Mouse (Mus musculus) ZHBTc4 (cell line): ENCODE measurements at regions not wholly inside any gene's neighbourhood (a gene's known extent, or its start where the extent isn't known, plus 50 kb on each side); places are given as distances from the start of the nearest gene placed in this dataset.

Experiments used
- DNase-seq: peaks from one replicate; pipeline ENCODE4 v3.0.0-alpha.2; 2011; ENCODE audit warnings: low read depth, low spot score

DNA sequence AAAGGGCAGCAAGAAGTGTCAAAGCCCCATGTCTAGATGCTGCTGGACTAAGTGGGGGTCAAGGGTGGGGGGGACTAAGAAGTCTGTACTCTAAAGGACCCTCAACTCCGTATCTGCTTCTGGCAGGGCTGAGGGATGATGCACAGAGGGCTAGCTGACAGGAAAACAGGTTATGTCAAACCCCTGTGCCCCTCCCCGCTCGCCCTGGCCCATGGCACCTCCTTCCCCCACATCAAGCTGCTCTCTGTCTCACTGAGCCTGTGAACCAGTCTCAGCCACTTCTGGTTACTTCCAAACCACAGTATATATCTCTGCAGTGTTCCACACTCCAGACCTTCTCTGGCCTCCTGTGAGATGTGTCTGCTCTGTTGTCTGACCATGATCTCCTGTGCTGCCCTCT, 63.8 kb upstream of the Ubl3 start:
- DNase-seq: no peak

DNA sequence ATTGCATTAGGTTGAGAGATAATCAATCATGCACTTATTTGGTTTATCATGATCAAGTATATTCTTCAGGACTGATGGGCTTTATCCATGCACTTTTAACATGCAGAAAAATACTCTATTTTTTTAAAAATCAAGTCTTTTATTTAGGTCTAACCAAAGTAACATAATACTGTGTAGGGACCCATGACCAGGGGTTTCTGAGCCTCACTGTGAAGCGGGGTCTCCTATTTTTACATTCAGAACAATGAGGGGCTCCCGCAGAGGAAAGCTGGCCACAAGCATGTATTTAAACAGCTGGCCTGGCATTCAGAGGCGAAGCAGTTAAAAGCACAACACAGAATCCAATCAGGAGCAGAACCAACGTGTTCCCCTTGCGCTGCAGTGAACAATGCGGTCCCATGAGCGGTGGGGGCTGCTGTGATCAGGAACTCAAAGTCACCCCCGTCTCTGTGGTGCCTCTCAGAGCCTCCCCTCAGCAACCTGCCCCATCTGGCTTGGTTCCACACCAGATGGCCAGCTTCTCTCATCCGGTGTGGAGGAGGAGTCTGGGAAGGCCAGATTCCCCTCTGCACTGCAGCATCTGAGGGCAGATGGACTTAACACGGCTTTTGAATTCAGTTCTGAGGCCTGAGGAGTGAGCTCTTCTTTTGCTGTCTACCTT, 63.2 kb upstream of the Ubl3 start:
- no peak for DNase-seq

DNA sequence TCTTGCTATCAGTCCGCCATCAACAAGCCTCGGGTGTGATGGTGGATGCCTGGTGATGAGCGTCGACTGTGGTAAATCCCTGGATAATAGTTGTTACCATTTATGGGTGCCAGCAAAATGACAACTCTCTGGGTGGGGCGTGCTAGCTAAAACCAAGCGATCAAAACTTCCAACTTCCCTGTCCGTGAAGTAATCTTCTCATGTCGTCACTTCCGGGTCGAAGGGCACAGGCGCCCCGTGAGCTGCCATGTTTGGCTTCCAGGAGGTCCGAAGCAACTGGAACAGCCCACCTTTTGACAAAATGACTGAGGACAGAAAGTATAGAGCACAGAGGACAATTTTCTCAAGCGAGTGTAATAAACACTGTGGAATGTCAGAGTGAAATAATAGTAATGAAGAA, 62.5 kb upstream of the Ubl3 start:
- DNase-seq: no peak

- DNase-seq: no peak
Measured at GRCm38 (mm10) chr5:148611323-148611722, 58.7 kb upstream of the Ubl3 start.

DNA sequence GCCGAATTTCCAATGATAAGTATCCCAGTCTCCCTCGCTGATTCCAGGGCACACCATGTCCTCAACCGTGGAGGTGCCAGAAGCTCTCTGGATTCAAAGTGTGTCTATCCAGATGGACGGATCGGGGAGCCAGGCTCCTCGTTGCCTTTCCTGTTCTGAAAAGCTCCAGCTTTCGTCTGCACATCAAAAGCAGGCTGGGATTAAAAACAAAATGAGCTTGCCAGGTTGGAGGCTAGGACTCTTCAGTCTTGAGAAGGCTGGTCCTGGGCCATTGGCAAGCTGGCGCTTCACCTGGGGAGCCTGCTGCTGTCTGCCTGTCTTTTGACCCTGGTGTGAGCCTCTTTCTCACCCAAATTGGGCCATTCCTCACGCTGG, 56.9 kb upstream of the Ubl3 start:
- DNase-seq: no peak

- DNase-seq: no peak
Measured at GRCm38 (mm10) chr5:148608857-148609505, 56.4 kb upstream of the Ubl3 start.

DNA sequence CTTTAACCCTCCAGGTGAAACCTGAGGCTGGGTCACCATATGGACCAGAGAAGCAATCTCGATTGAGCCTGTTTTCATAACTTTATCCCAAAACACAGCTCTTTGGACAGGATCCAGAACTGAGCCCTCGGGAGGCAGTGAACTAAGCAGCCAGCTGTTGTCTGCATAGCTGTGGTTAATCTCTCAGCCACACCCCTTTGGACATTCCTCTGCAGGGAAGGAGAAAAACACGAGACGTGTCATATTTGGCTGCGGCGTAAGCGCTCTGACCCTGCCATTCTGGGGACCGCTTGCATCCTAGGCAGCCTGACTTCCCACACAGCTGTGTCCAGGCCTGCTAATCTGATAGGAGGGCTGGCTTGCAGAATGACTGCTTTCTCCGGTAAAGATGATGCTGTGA, 55.6 kb upstream of the Ubl3 start:
- DNase-seq: peak; percentile 70

DNA sequence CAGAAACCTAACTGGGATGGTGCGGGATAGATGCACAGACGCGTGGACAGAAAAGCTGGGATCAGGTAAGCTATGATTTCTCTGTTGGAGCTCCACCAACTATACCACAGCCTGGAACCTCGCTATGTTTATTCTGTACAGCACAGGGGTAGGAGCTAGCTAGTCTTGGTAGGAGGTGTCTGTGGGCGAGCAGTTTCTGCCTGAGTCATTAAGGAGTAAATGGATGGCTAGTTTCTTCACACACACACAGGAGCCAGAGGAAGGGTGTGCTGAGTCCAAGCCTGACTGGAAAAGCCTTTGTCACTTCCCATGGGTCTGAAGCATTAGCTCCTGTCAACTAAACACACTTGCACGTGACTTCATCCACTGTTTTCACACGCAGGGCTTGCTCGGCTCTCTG, 53.1 kb upstream of the Ubl3 start:
- DNase-seq: no peak
